Mouse (Mus musculus) midbrain, embryonic 15.5 days (tissue): ENCODE data around the gene Vrk3. TPM values are rescaled to one million over a fixed set of nuclear protein-coding genes. Genes with fewer than 3 reads are reported as not detected.

Experiments used
- ATAC-seq: fragments of 200-750 bp; cut with Nextera tagmentation; replicated peaks from 2 replicates; pipeline ENCODE4 v1.8.0; 2017; ENCODE audit warnings: moderate TSS enrichment
- H3K27ac ChIP-seq: fragments of 300-500 bp; sonication (generic); 2 replicates; pipeline ENCODE4 v1.5.1; 2015; ENCODE audit warnings: mild to moderate bottlenecking, inconsistent platforms
- H3K27me3 ChIP-seq: fragments of 300-500 bp; sonication (generic); replicated peaks from 2 replicates; pipeline ENCODE4 v1.6.1; 2015; ENCODE audit warnings: inconsistent platforms
- H3K36me3 ChIP-seq: fragments of 300-500 bp; sonication (generic); replicated peaks from 2 replicates; pipeline ENCODE4 v1.6.1; 2015; ENCODE audit warnings: inconsistent platforms
- H3K4me1 ChIP-seq: fragments of 300-500 bp; sonication (generic); 2 replicates; pipeline ENCODE4 v1.6.1; 2015; ENCODE audit warnings: inconsistent platforms
- H3K4me2 ChIP-seq: fragments of 300-500 bp; sonication (generic); 2 replicates; pipeline ENCODE4 v1.6.1; 2015; ENCODE audit warnings: inconsistent platforms, mild to moderate bottlenecking, moderate library complexity
- H3K4me3 ChIP-seq: fragments of 300-500 bp; sonication (generic); 2 replicates; pipeline ENCODE4 v1.5.1; 2015; ENCODE audit warnings: mild to moderate bottlenecking, inconsistent platforms
- H3K9ac ChIP-seq: fragments of 300-500 bp; sonication (generic); 2 replicates; pipeline ENCODE4 v1.6.1; 2015; ENCODE audit warnings: mild to moderate bottlenecking, inconsistent platforms
- H3K9me3 ChIP-seq: fragments of 300-500 bp; sonication (generic); 2 replicates; pipeline ENCODE4 v1.6.1; 2016; ENCODE audit warnings: inconsistent platforms
- WGBS: fragments of 180-500 bp; shearing (Covaris S2); methylation state at CpG from one replicate; pipeline ENCODE4 v1.1.7; 2015; ENCODE audit warnings: mixed read lengths; 5-methylcytosine and 5-hydroxymethylcytosine counted together
- polyA plus RNA-seq: library from polyadenylated mRNA; unstranded; fragments of >200 nt; fragmentation: Nextera tagmentation; extraction: Ambion mirVana; gene quantifications from 2 replicates; pipeline ENCODE4 v1.2.1, GENCODE M21; 2015

The Vrk3 gene
- polyA plus RNA-seq, 1 experiment from 2014 or later, result 28.4 TPM

DNA sequence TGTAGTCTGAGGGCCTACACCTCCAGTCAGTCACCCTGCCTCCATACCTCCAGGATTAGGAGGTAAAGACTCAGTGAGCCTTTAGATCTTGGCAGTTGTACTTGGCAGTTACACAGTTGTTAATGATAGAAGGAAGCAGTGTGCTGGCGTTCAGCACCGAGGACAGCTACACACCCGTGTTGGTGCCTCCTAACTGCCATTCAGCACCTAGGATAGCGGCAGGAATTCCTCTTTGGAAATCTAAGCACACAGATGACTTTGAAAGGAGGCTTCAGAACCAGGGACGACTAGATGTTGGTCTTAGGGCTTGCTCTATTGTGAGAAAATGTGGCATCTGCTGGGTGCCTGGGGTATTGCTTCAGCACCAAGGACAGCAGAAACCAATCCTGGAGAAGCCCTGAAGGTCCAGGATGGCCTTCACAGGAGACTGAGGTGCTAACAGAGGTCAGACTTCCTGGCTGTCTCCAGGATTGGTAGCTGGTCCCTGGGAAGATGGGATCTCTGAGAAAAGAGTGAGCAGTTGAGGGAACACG lies 21.9 kb downstream of the Vrk3 start:
- no peaks in the 10 kb centered on the region for H3K27me3 ChIP-seq
- no peak overlapping the region for H3K4me3 ChIP-seq
- WGBS, result 16% methylated on average over 6 of the region's 6 CpGs
- H3K9me3 ChIP-seq, result no peaks in the 10 kb centered on the region
- no peak overlapping the region for H3K4me2 ChIP-seq
- ATAC-seq, result no peak
- H3K27ac ChIP-seq, result no peak overlapping the region
- H3K9ac ChIP-seq, result no peak overlapping the region
- H3K4me1 ChIP-seq, result no peaks in the 10 kb centered on the region
- H3K36me3 ChIP-seq, result peaks cover 11% of the 10 kb centered on the region

DNA sequence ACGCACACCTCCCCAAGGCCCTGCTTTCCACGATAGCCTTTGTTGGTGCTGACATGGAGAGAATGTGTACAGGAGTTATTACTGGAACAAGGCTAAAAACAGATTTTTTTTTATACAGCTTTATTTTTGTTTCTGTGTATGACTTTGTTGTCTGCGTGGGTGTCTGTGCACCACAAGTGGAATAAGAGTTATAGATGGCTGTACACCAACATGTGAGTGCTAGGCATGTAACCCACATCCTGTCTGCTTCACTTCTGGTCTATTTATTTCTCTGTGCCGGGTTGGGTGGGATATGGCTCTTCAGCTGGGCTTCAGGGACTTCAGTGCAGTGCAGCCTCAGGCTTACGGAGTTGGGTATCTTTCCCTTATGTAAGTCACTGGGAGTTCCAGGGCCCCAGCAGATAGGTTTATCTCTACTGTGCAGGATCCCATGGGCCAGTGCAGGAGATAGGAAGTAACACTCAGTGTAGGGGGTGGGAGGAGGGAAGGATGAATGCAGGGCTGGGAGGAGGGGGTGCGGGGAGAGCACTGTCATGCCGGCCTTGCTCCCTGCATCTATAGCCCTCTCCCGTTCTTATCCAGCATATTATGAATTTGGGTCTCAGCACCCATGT lies 24.5 kb downstream of the Vrk3 start:
- WGBS, result 92% methylated on average over 8 of the region's 8 CpGs
- no peaks in the 10 kb centered on the region for H3K27me3 ChIP-seq
- H3K4me1 ChIP-seq, result no peaks in the 10 kb centered on the region
- H3K4me2 ChIP-seq, result no peak overlapping the region
- no peak overlapping the region for H3K9ac ChIP-seq
- H3K9me3 ChIP-seq, result no peaks in the 10 kb centered on the region
- ATAC-seq, result no peak
- no peak overlapping the region for H3K4me3 ChIP-seq
- H3K27ac ChIP-seq, result no peak overlapping the region
- peaks cover 11% of the 10 kb centered on the region for H3K36me3 ChIP-seq

DNA sequence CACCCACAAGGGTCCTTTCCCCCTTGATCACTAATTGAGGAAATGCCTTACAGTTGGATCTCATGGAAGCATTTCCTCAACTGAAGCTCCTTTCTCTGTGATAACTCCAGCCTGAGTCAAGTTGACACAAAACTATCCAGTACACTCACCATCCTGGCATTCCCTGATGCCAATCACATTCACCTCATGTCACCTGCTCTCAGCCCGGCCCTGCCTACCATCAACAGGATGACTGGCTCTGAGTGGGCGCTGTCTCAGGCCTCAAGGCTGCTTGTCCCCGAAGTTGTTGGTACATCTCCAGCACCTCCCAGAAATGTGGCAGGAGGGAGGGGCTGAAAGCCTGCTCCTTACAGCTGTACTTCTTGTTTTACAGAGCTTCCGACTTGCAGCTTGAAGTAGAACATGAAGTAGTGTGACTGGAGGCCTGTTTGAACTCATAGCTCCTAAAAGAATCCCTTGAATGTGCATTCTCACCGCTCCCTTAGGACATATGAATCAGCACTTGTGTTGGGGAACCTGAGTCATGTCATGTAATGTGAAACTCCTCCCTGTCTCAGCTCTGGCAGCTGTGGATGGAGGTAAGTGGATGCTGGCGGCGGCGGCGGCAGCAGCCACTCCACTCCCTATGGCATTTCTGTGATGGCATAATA lies 28.8 kb downstream of the Vrk3 start:
- no peak overlapping the region for H3K27ac ChIP-seq
- no peak overlapping the region for H3K4me3 ChIP-seq
- H3K9me3 ChIP-seq, result no peaks in the 10 kb centered on the region
- H3K27me3 ChIP-seq, result no peaks in the 10 kb centered on the region
- ATAC-seq, result no peak
- no peak overlapping the region for H3K9ac ChIP-seq
- H3K4me2 ChIP-seq, result no peak overlapping the region
- no peaks in the 10 kb centered on the region for H3K4me1 ChIP-seq
- 95% methylated on average over 9 of the region's 9 CpGs for WGBS
- H3K36me3 ChIP-seq, result no peaks in the 10 kb centered on the region; the same call in 1 of the 2 replicates

DNA sequence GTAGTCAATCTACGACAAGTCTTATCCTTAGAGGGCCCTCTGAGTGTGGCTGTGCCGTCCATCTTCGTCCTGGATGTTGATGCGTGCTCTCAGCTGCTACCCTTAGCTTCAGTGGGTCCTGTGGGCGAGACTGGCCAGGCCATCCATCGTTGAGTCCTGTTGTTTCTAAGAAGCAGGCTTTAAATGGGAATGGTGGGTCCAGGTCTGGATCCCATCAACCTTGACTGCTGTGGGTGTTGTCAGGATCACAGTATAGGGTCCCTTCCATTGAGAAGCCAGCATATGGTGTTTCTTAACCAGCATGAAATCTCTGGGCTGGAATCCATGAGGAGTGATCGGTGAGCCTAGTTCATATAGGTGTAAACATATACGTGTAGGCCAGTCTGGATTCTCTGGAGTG lies 31.9 kb downstream of the Vrk3 start:
- Histone ChIP-seq H3K9me3 (no peaks in the 10 kb centered on the region), H3K36me3 (no peaks in the 10 kb centered on the region), H3K4me3 (no peak overlapping the region), H3K4me2 (no peak overlapping the region), H3K4me1 (no peaks in the 10 kb centered on the region), H3K27me3 (no peaks in the 10 kb centered on the region), H3K27ac (no peak overlapping the region), H3K9ac (no peak overlapping the region)
- no peak for ATAC-seq
- 92% methylated on average over 8 of the region's 8 CpGs for WGBS

DNA sequence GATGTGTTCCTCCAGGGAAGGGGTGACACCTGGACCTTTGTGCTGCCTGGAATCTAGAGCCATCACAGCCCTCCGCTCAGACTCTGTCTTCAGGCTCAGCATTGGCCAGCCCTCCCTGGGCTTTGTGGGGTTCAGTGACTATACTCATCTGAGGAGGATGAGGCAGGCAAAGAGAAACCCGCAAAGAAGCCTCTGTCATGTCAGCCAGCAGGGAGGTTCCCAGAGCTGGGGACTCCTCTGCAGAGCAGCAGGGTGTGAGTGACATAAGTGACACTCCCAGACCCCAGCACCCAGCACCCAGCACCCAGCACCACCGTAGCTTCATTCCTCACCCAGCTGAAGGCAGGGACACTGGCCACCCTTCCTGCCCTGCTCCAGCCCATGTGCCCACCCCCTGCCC lies 41.3 kb downstream of the Vrk3 start:
- no peak overlapping the region for H3K4me2 ChIP-seq
- H3K9me3 ChIP-seq, result no peaks in the 10 kb centered on the region
- no peaks in the 10 kb centered on the region for H3K4me1 ChIP-seq
- no peak overlapping the region for H3K9ac ChIP-seq
- H3K27me3 ChIP-seq, result no peaks in the 10 kb centered on the region
- 79% methylated on average over 3 of the region's 3 CpGs for WGBS
- H3K27ac ChIP-seq, result no peak overlapping the region
- ATAC-seq, result no peak
- H3K4me3 ChIP-seq, result no peak overlapping the region
- H3K36me3 ChIP-seq, result no peaks in the 10 kb centered on the region

DNA sequence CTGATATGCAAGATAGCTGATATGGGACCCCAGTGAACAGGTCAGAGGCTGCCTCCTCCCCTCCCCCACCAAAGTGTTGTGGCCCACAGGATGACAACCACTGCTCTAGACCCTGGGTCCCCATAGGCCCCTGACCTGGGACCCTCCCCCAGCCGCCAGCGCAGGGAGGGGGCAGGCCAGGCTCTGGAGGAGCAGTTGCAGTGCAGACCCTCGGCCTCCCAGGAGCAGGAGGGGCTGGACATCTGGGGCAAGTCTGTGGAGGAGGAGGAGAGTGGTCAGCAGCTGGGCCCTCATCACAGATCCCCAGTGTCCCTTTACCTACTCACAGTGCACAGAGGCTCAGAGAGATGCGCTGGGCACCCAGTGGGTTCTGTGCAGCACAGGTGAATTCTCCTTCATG lies 41.9 kb downstream of the Vrk3 start:
- H3K27me3 ChIP-seq, result no peaks in the 10 kb centered on the region
- no peak for ATAC-seq

DNA sequence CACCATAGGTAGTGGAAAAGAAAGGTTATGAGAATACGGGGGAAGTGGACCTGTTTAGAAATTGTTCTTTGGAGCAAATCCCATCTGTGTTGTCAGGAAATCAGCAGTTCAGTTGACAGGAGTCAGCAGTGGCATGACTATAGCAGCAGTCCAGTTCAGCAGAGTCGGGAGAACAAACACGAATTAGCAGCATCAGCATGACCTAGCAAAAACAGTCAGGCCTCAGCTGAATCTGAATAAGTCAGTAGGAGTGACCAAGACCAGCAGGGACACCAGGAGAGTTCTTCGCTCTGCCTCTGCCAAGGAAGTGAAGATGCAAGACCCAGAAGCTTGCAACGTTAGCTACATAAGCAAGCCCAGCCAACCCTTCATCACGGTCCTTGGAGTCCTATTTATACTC lies 44.6 kb downstream of the Vrk3 start:
- Histone ChIP-seq H3K27ac (no peak overlapping the region), H3K4me2 (no peak overlapping the region), H3K4me1 (no peaks in the 10 kb centered on the region), H3K36me3 (no peaks in the 10 kb centered on the region), H3K27me3 (no peaks in the 10 kb centered on the region), H3K4me3 (no peak overlapping the region), H3K9me3 (no peaks in the 10 kb centered on the region), H3K9ac (no peak overlapping the region)
- 86% methylated on average over 6 of the region's 6 CpGs for WGBS
- ATAC-seq, result no peak

More for the DNA sequence above, 41.9 kb downstream of the Vrk3 start:
- H3K9ac ChIP-seq, result no peak overlapping the region
- H3K4me1 ChIP-seq, result no peaks in the 10 kb centered on the region
- no peak overlapping the region for H3K4me3 ChIP-seq
- no peak overlapping the region for H3K4me2 ChIP-seq
- H3K27ac ChIP-seq, result no peak overlapping the region
- no peaks in the 10 kb centered on the region for H3K9me3 ChIP-seq
- no peaks in the 10 kb centered on the region for H3K36me3 ChIP-seq
- WGBS, result 69% methylated on average over 4 of the region's 4 CpGs

DNA sequence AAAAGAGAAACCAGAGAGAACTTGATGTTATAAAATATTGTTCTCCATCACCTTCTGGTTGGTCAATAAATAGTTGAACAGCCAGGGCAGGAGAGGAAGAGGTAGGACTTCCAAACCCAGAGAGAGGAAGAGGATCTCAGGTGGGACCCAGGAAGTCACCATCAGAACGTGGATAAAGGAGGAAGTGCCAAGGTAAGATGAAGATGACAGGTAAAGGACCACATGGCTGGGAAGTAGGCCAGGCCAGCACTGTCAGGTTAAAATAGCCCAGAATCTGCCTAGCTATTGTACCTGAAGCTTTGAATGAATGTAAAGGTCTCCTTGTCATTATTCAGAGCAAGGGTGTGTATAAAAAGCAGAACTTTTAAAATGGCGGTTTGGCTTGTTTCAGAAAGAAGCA lies 60.7 kb downstream of the Vrk3 start:
- Histone ChIP-seq H3K27ac (no peak overlapping the region), H3K9me3 (no peaks in the 10 kb centered on the region), H3K4me1 (no peaks in the 10 kb centered on the region), H3K9ac (no peak overlapping the region), H3K4me3 (no peak overlapping the region), H3K27me3 (no peaks in the 10 kb centered on the region), H3K4me2 (no peak overlapping the region), H3K36me3 (no peaks in the 10 kb centered on the region)
- 83% methylated on average over 2 of the region's 2 CpGs for WGBS
- ATAC-seq, result no peak

DNA sequence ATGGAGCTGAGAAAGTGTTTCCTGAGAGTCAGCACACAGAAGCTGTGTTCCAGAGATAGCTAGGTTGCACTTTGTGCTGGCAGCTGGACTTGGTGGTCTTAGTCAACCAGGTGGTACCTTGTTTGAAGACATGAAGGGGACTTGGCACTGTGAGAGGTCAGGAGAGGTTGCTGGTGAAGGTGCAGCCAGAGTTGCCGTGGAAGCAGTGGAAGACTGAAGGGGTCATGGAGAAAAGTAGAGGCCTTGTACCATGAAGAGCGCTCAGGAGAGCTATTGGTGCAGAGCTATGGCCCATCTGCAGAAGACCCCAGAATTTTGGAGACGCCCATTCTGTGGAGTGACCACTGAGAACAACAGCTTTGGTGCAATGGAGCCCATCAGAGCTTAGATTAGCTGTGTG lies 61.3 kb downstream of the Vrk3 start:
- no peaks in the 10 kb centered on the region; the same call in 1 of the 2 replicates for H3K4me1 ChIP-seq
- H3K9ac ChIP-seq, result no peak overlapping the region
- no peak overlapping the region for H3K4me3 ChIP-seq
- no peaks in the 10 kb centered on the region for H3K27me3 ChIP-seq
- no peaks in the 10 kb centered on the region for H3K36me3 ChIP-seq
- no peak overlapping the region for H3K27ac ChIP-seq
- 85% methylated on average over 3 of the region's 3 CpGs for WGBS
- ATAC-seq, result no peak
- H3K9me3 ChIP-seq, result no peaks in the 10 kb centered on the region
- no peak overlapping the region for H3K4me2 ChIP-seq

DNA sequence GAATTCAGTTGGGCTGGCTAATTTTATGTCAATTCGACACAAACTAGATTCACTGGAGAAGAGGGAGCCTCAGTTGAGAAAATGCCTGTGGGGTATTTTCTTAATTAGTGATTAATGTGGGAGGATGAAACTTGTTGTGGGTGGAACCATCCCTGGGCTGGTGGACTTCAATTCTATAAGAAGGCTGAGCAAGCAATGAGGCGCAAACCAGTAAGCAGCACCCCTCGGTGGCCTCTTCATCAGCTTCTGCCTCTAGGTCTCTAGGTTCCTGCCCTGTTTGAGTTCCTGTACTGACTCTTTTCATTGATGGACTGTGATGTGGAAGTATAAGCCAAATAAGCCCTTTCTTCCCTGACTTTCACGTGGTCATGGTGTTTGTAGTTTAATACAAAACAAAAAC lies 62.2 kb downstream of the Vrk3 start:
- Histone ChIP-seq H3K27me3 (no peaks in the 10 kb centered on the region), H3K9me3 (no peaks in the 10 kb centered on the region), H3K36me3 (no peaks in the 10 kb centered on the region), H3K9ac (no peak overlapping the region), H3K4me1 (peaks cover 8% of the 10 kb centered on the region), H3K27ac (no peak overlapping the region), H3K4me2 (no peak overlapping the region), H3K4me3 (no peak overlapping the region)
- ATAC-seq, result no peak
- WGBS, result 85% methylated on average over 4 of the region's 4 CpGs

DNA sequence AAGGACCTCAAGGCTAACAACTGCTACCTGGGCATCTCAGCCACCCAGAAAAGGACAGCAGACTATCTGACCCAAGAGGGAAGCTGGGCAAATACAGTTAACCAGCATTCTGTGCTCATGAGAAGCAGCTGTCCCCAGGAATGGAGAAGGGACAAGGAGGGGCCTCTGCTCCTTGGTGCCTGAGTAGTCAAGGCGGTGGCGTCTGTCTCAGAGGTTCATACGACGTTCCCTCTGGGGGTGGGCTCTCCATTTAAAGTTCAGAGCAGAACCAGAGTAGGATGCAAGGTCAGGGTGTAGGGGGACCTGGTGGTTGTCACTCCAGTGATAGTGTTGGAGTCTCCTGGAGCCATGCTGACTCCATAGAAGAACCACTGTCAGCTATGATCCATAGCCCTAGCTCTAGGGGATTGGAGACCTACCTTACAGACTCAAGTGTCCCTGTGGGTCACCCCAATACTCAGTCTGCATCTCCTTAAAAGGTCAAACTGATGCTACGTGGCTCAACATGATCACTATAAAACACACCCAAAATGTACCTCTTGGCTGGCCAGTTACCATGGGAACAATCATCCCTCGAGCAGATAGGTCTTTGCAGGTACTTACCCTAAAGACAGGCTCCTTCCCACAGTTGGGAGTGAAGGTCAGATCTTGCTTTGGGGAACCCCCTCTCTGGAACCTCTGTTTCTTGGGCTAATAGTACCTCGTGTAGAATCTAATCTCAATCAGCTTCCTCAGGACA lies 62.8 kb downstream of the Vrk3 start:
- Histone ChIP-seq H3K4me1 (peaks cover 10% of the 10 kb centered on the region), H3K9me3 (no peaks in the 10 kb centered on the region), H3K4me3 (no peak overlapping the region), H3K9ac (no peak overlapping the region), H3K27me3 (no peaks in the 10 kb centered on the region), H3K4me2 (no peak overlapping the region), H3K36me3 (no peaks in the 10 kb centered on the region), H3K27ac (no peak overlapping the region)
- no peak for ATAC-seq
- WGBS, result 91% methylated on average over 7 of the region's 7 CpGs

DNA sequence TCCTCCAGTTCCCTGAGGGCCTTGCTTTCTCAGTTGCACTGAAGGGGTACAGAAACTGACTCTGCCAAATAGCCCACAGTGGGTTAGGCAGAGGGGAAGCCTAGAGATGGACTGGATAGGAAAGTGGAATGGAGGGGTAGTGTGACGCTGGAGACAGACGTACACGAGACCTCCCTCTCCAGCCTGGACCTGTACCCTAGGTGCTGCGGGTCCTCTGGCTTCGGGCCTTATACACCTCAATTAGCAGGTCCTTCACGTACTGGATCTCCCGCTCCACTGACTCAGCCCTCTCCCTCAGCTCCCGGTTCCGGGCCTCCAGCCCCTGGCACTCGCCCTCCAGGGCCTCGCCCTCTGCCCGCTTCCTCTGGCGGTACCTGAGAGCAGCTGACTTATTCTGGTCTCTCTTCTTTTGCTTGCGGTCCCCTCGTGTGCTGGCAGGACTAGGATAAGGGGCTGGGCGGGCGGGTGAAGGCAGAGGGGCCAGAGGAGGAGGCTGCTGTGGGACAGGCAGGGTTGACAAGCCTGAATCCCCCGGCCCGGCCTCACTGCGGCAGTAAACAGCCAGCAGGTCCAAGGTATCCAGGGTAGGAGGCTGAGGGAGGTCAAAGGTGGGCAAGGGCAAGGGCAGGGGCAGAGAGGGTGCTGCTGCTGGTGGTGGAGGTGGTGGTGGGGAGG lies 64.6 kb downstream of the Vrk3 start:
- H3K27ac ChIP-seq, result no peak overlapping the region
- H3K4me3 ChIP-seq, result no peak overlapping the region
- no peaks in the 10 kb centered on the region for H3K36me3 ChIP-seq
- 92% methylated on average over 20 of the region's 20 CpGs for WGBS
- H3K9me3 ChIP-seq, result no peaks in the 10 kb centered on the region
- no peak for ATAC-seq
- H3K9ac ChIP-seq, result no peak overlapping the region
- no peaks in the 10 kb centered on the region for H3K27me3 ChIP-seq
- H3K4me1 ChIP-seq, result peaks cover 21% of the 10 kb centered on the region
- H3K4me2 ChIP-seq, result no peak overlapping the region
